Mouse (Mus musculus) brain, embryonic 14.5 days (tissue): ENCODE data around the gene Olfr1467. TPM values are rescaled to one million over a fixed set of nuclear protein-coding genes. Genes with fewer than 3 reads are reported as not detected.

ENCODE experiments used
- DNase-seq: peaks from one replicate; pipeline ENCODE4 v3.0.0-alpha.2; 2011; ENCODE audit warnings: low read depth
- CTCF ChIP-seq: fragments of 200-500 bp; IDR thresholded peaks from 2 replicates; pipeline ENCODE4 v1.5.1; 2012; ENCODE audit warnings: inconsistent platforms, mild to moderate bottlenecking, moderate library complexity, borderline replicate concordance; ENCODE audit not compliant: insufficient read depth, insufficient read length; ENCODE audit errors: extremely low read depth
- POLR2A ChIP-seq: fragments of 200-500 bp; IDR thresholded peaks from 2 replicates; pipeline ENCODE4 v1.6.1; 2012; ENCODE audit warnings: mild to moderate bottlenecking, inconsistent platforms, borderline replicate concordance; ENCODE audit not compliant: poor library complexity, insufficient read depth, insufficient read length, severe bottlenecking; ENCODE audit errors: extremely low read depth
- polyA plus RNA-seq: library from polyadenylated mRNA; depleted of rRNA; stranded (reverse); fragments of >200 nt; gene quantifications from 2 replicates; pipeline ENCODE4 v1.2.3, GENCODE M21; 2012; rRNA removed

The Olfr1467 gene
- not detected in 2 replicates for polyA plus RNA-seq

DNA sequence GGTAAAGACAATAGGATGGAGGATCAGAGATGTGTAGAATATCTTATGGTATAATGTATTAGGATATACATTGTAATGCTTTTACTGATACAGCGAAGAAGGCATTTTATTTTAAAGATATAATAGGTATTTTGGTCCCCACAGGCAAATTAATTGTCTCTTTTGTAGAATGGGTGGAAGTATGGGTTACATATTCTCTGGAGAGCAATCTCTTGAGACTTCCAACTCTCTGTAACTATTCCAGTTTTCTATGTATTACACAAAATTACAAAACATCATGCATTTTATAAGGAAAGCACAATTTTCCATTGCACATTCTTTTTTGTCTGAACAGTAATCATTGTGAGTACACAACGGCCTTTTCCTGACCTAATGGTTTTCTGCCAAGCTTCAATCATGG is at the start of gene Olfr1467:
TSS of gene Olfr1467 (plus strand) at position 301 of the 400 bp plus-strand sequence.
- TF ChIP-seq POLR2A (no peak), CTCF (no peak)

DNA sequence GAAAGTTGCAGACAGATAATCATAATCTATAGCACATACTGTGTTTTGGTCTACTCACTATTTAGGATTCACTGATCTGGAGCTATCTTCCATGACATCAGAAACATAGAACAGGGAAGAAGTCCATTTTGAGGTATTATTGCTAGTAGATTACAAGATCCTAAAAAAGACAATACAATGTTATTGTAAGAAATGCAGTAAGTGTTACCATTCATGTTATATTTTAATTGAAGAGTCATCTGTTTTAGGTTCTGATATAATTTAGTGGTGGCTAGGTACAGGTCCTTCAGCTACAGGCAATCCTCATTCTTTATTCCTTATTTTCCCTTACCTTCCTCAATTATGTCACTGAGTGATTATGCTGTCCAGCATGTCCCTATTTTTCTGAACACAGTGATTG is 46.6 kb upstream of the Olfr1467 start, which contains the start of gene Olfr1465:
TSS of gene Olfr1465 (minus strand) at position 101 of the 400 bp plus-strand sequence.
- no peak for TF ChIP-seq POLR2A
- TF ChIP-seq CTCF: no peak
- no peak for DNase-seq

More for the DNA sequence above, at the start of gene Olfr1467:
- no peak for DNase-seq

DNA sequence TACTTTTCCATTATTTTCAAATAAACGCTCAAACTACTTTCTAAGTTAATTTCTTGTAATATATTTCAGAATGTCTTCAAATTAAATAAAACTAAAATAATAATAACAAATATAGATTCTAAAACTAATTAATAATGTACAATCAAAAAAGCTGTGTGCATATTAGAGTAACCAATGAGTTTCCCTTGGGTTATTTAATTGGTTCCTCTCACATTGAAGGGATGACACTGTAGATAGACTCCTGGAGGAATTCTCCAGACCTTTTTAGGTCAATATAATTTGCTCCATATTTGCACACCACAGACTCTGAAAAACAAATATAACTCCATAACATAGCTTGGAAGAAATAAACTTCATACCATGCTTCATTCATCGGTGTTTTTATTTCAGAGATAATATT is 23.5 kb upstream of the Olfr1467 start, which contains the start of gene Olfr1466:
TSS of gene Olfr1466 (plus strand) at position 301 of the 400 bp plus-strand sequence.
- TF ChIP-seq POLR2A: no peak
- TF ChIP-seq CTCF: no peak
- no peak for DNase-seq

DNA sequence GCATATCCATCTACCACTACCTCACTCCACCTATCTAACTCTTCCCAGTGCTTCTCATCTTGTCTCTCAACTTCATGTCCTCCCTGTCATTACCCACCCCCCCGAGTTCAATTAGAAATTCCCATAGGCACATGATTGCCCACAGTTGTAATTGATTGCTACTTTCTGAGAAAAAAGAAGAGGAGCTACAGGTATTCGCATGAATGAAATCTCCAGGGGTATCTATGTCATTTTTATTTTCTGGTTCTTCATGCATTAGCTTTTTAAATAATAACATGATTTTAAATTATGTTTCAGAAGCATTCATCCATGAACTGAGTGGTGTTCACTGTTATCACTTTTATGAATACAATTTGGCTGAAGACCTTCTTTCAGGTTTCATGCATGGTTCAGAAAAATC is 45.5 kb downstream of the Olfr1467 start, which contains the start of gene Olfr1469:
TSS of gene Olfr1469 (plus strand) at position 301 of the 400 bp plus-strand sequence.
- no peak for DNase-seq
- TF ChIP-seq POLR2A (no peak), CTCF (no peak)

Other genes starting within 250 kb of the Olfr1467 start
- not detected in 2 replicates for gene Olfr1459, start 212.7 kb upstream of the Olfr1467 start, polyA plus RNA-seq
- gene Olfr1461, start 199.2 kb upstream of the Olfr1467 start, polyA plus RNA-seq: not detected in 2 replicates
- not detected in 2 replicates for gene Olfr1462, start 176.5 kb upstream of the Olfr1467 start, polyA plus RNA-seq
- not detected in 2 replicates for gene Olfr1463, start 130.9 kb upstream of the Olfr1467 start, polyA plus RNA-seq
- not detected in 2 replicates for gene Olfr1465, start 46.7 kb upstream of the Olfr1467 start, polyA plus RNA-seq
- gene Olfr1466, start 23.4 kb upstream of the Olfr1467 start, polyA plus RNA-seq: not detected in 2 replicates
- gene Olfr1469, start 45.6 kb downstream of the Olfr1467 start, polyA plus RNA-seq: not detected in 2 replicates
- gene Olfr1471, start 81.2 kb downstream of the Olfr1467 start, polyA plus RNA-seq: not detected in 2 replicates
- gene Olfr1472, start 93.8 kb downstream of the Olfr1467 start, polyA plus RNA-seq: not detected in 2 replicates
- gene Olfr1474, start 107.3 kb downstream of the Olfr1467 start, polyA plus RNA-seq: not detected in 2 replicates
- gene Olfr1475, start 118.0 kb downstream of the Olfr1467 start, polyA plus RNA-seq: not detected in 2 replicates
- not detected in 2 replicates for gene Olfr1477, start 138.3 kb downstream of the Olfr1467 start, polyA plus RNA-seq
- gene Olfr1480, start 165.7 kb downstream of the Olfr1467 start, polyA plus RNA-seq: not detected in 2 replicates
- not detected in 2 replicates for gene Olfr1484, start 221.3 kb downstream of the Olfr1467 start, polyA plus RNA-seq